Mouse (Mus musculus): ENCODE measurements around the gene Dok5. TPM values are rescaled to one million over a fixed set of nuclear protein-coding genes. Genes with fewer than 3 reads are reported as not detected.

The Dok5 gene
- polyA plus RNA-seq, 1 experiment from 2014 or later, result not detected

DNA sequence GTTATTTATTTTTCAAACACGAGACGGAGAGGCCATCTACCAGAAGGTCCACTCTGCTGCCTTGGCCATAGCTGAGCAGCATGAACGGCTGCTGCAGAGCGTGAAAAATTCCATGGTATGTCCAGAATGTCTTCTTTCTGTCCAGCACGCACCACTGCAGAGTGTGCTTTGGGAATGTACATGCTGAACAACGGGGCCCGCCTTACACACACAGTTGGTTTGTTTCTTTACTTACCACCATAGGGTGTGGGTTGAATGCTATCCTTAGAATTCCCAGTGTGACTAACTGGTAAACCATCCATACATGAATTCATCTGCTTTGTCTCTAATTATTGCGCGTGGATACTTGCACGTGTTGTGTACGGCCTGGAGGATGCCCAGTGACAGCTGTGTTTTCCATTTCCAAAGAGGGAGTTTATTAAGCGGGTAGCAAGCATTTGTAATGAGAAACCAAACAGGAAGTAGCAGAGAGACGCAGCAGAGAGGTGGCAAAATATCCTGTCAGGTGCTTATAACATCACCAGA lies 109.9 kb downstream of the Dok5 start:
- no peak overlapping the region for H3K27ac ChIP-seq
- WGBS (ENCODE audit: missing documents), result 82% methylated on average over 13 of the region's 13 CpGs

DNA sequence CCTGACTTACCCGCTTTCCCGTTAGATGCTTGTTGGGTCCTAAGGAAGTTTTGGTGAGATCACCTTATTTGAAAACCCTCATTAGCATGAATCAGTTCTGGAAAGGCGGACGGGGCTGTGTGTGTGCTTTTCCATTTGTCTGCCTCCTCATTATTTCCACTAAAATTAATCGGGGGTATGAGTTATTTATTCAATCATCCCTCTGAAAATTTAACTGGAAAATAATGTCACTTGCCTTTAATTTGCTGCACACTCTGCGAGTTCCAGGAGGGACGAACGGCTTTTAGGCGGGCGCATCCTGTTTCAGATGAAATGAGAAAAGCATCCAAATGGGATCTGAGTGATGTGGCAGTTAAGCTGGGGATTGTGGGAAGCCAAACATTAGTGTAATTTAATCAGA lies 113.9 kb downstream of the Dok5 start:
- Histone ChIP-seq H3K36me3 (ENCODE audit: inconsistent target) (no peaks in the 10 kb centered on the region), H3K4me3 (ENCODE audit: inconsistent target) (no peak overlapping the region), H3K27ac (no peak overlapping the region), H3K79me2 (ENCODE audit: inconsistent target) (no peaks in the 10 kb centered on the region)
- 86% methylated on average over 10 of the region's 10 CpGs for WGBS (ENCODE audit: missing documents)

More for the DNA sequence above, 109.9 kb downstream of the Dok5 start:
- H3K4me3 ChIP-seq (ENCODE audit: inconsistent target), result no peak overlapping the region
- H3K36me3 ChIP-seq (ENCODE audit: inconsistent target), result no peaks in the 10 kb centered on the region
- no peaks in the 10 kb centered on the region for H3K79me2 ChIP-seq (ENCODE audit: inconsistent target)

DNA sequence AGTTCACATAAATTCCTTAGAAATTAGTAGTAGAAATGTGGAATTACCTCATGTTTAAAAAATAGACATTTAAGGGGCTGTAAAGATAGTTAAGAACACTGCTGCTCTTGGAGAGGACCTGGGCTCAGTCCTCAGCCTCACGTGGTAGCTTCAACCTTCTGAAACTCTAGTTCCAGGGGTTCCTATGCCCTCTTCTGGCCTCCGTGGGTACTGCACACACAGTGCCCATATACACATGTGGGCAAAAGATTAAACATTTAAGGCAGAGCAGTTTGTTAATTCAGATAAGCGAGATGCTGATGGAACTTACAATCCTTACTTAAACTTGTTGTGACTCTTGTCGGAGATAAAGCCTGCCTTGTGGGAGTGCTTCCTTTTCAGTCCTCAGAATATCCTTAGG lies 118.5 kb downstream of the Dok5 start:
- Histone ChIP-seq H3K79me2 (ENCODE audit: inconsistent target) (no peaks in the 10 kb centered on the region), H3K36me3 (ENCODE audit: inconsistent target) (no peaks in the 10 kb centered on the region), H3K4me3 (ENCODE audit: inconsistent target) (no peak overlapping the region), H3K27ac (no peak overlapping the region)
- 93% methylated on average over 4 of the region's 4 CpGs for WGBS (ENCODE audit: missing documents)

DNA sequence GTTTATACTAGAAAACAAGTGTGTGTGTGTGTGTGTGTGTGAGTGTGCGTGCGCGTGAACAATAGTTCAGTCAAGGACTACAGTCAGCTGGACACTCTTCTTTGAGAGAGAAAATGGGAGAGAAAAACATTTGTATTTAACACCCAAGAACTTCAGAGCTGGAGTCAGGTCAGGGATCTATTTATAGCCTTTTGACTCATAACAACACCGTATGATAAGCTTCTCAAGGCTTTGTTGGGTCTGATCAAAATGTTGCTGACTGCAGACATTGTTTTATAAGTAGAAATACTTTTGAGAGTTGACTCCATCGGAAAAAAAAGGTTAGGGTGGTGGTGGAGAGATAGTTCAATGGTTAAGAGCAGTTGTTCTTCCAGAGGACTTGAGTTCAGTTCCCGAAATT lies 120.7 kb downstream of the Dok5 start:
- no peak overlapping the region for H3K27ac ChIP-seq
- H3K79me2 ChIP-seq (ENCODE audit: inconsistent target), result no peaks in the 10 kb centered on the region
- WGBS (ENCODE audit: missing documents), result 87% methylated on average over 6 of the region's 6 CpGs
- no peak overlapping the region for H3K4me3 ChIP-seq (ENCODE audit: inconsistent target)
- no peaks in the 10 kb centered on the region for H3K36me3 ChIP-seq (ENCODE audit: inconsistent target)

DNA sequence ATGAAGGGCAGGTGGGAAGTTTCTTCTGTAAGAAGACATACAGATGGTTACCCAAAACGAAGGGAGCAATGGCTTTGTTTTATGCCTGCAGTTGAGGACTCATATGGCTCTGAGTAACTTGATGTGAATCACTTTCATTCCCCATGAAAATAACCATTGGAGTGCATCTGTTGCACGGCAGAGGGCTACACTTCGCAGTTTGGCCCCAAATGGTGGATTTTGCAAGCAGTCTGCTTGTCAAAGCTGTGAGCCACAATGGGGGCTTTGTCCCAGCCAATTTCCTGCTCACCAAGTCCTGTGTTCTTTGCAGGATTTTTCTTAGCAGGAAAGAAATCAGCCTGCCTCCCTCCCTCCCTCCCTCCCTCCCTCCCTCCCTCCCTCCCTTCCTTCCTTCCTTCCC lies 123.6 kb downstream of the Dok5 start:
- no peaks in the 10 kb centered on the region for H3K79me2 ChIP-seq (ENCODE audit: inconsistent target)
- no peaks in the 10 kb centered on the region for H3K36me3 ChIP-seq (ENCODE audit: inconsistent target)
- H3K4me3 ChIP-seq (ENCODE audit: inconsistent target), result no peak overlapping the region
- H3K27ac ChIP-seq, result no peak overlapping the region
- 61% methylated on average over 3 of the region's 3 CpGs for WGBS (ENCODE audit: missing documents)

- Histone ChIP-seq H3K36me3 (ENCODE audit: inconsistent target) (no peaks in the 10 kb centered on the region), H3K4me3 (ENCODE audit: inconsistent target) (no peak overlapping the region), H3K79me2 (ENCODE audit: inconsistent target) (no peaks in the 10 kb centered on the region), H3K27ac (no peak overlapping the region)
- WGBS (ENCODE audit: missing documents), result 92% methylated on average over 5 of the region's 5 CpGs
Measured at GRCm38 (mm10) chr2:170856085-170856484, 124.5 kb downstream of the Dok5 start.

DNA sequence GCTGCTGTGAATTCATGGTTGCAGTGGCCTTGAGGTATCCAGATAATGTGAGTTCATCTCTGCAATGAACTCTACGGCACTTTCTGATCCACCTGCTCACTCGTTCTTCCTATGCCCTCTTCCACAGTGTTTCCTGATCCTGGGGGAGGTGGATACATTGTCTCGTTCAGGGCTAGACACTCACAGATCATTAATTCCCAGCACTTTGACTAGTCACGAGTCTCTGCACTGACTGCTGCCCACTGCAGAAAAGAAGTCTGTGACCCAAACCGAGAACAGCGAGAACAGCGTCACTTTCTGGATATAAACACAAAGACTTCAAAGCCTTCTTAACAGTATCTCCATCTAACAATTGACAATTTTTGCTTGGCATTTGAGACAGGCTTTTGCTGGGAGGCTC lies 125.9 kb downstream of the Dok5 start:
- 85% methylated on average over 7 of the region's 7 CpGs for WGBS (ENCODE audit: missing documents)
- Histone ChIP-seq H3K36me3 (ENCODE audit: inconsistent target) (no peaks in the 10 kb centered on the region), H3K27ac (no peak overlapping the region), H3K79me2 (ENCODE audit: inconsistent target) (no peaks in the 10 kb centered on the region), H3K4me3 (ENCODE audit: inconsistent target) (no peak overlapping the region)

- WGBS (ENCODE audit: missing documents), result 72% methylated on average over 3 of the region's 3 CpGs
- Histone ChIP-seq H3K4me3 (ENCODE audit: inconsistent target) (no peak overlapping the region), H3K79me2 (ENCODE audit: inconsistent target) (no peaks in the 10 kb centered on the region), H3K36me3 (ENCODE audit: inconsistent target) (no peaks in the 10 kb centered on the region), H3K27ac (no peak overlapping the region)
Measured at GRCm38 (mm10) chr2:170858640-170859039, 127.0 kb downstream of the Dok5 start.

DNA sequence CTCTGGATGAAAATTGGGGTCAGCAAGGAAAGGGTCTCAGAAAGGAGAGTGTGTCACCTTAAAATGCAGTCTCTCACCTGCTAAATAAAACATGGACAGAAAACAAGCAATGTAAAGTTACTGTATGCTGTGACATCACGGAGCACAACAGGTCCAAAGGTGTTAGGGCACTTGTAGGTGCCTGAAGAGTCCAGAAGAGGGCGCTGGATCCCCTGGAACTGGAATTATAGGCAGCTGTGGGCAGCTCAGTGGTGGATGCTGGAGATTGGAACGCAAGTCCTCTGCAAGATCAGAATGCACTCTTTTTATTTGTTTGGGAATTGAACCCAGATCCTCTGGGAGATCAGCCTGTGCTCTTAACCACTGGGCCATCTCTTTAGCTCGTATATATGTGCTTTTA lies 129.0 kb downstream of the Dok5 start:
- WGBS (ENCODE audit: missing documents), result 67% methylated on average over 4 of the region's 4 CpGs

GRCm38 (mm10) chr2:170862799-170863198 lies 131.2 kb downstream of the Dok5 start:
- Histone ChIP-seq H3K79me2 (ENCODE audit: inconsistent target) (no peaks in the 10 kb centered on the region), H3K4me3 (ENCODE audit: inconsistent target) (no peak overlapping the region)
- WGBS (ENCODE audit: missing documents), result 69% methylated on average over 9 of the region's 9 CpGs

More for the DNA sequence above, 129.0 kb downstream of the Dok5 start:
- Histone ChIP-seq H3K27ac (no peak overlapping the region), H3K79me2 (ENCODE audit: inconsistent target) (no peaks in the 10 kb centered on the region), H3K36me3 (ENCODE audit: inconsistent target) (no peaks in the 10 kb centered on the region), H3K4me3 (ENCODE audit: inconsistent target) (no peak overlapping the region)

DNA sequence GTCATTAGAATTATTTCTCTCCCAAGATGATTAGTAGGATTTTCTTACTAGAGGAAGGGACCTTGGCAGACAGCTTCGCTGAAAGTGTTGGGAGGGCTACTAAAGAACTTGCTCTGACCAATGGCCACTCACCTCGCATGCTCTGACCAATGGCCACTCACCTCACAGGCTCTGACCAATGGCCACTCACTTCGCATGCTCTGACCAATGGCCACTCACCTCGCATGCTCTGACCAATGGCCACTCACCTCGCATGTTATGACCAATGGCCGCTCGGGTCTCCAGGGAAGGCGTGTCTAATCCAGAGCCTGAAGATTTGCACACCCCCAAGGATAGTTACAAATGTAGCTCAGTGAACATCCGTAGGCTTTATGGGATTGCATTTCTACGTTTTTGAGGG lies 131.6 kb downstream of the Dok5 start:
- 94% methylated on average over 10 of the region's 10 CpGs for WGBS (ENCODE audit: missing documents)
- Histone ChIP-seq H3K36me3 (ENCODE audit: inconsistent target) (no peaks in the 10 kb centered on the region), H3K79me2 (ENCODE audit: inconsistent target) (no peaks in the 10 kb centered on the region), H3K27ac (no peak overlapping the region), H3K4me3 (ENCODE audit: inconsistent target) (no peak overlapping the region)

More at GRCm38 (mm10) chr2:170862799-170863198, 131.2 kb downstream of the Dok5 start:
- Histone ChIP-seq H3K36me3 (ENCODE audit: inconsistent target) (no peaks in the 10 kb centered on the region), H3K27ac (no peak overlapping the region)

DNA sequence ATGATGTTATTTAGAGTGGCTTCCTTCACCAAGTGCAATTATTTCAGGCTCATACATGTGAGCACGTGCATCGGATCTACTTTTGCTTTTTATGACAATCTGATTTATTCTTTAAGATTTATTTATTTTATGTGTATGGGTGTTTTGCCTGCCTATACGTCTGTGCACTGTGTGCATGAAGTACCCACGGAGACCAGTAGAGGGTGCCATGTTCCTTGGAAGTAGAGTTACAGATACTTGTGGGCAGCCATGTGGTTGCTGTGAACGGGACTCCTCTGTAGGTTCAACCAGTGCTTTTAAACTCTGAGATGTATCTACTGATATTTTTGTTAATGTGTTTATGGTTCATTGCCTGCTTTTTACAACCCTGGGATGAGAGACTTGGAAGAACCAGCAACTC lies 132.4 kb downstream of the Dok5 start:
- H3K4me3 ChIP-seq (ENCODE audit: inconsistent target), result no peak overlapping the region
- H3K36me3 ChIP-seq (ENCODE audit: inconsistent target), result no peaks in the 10 kb centered on the region
- WGBS (ENCODE audit: missing documents), result 83% methylated on average over 5 of the region's 5 CpGs
- H3K27ac ChIP-seq, result no peak overlapping the region
- H3K79me2 ChIP-seq (ENCODE audit: inconsistent target), result no peaks in the 10 kb centered on the region

- WGBS (ENCODE audit: missing documents), result 78% methylated on average over 6 of the region's 6 CpGs
- H3K36me3 ChIP-seq (ENCODE audit: inconsistent target), result no peaks in the 10 kb centered on the region
- no peak overlapping the region for H3K27ac ChIP-seq
- no peak overlapping the region for H3K4me3 ChIP-seq (ENCODE audit: inconsistent target)
- no peaks in the 10 kb centered on the region for H3K79me2 ChIP-seq (ENCODE audit: inconsistent target)
Measured at GRCm38 (mm10) chr2:170864820-170865219, 133.2 kb downstream of the Dok5 start.

GRCm38 (mm10) chr2:170870566-170870965 lies 139.0 kb downstream of the Dok5 start:
- Histone ChIP-seq H3K36me3 (ENCODE audit: inconsistent target) (no peaks in the 10 kb centered on the region), H3K27ac (no peak overlapping the region), H3K4me3 (ENCODE audit: inconsistent target) (no peak overlapping the region), H3K79me2 (ENCODE audit: inconsistent target) (no peaks in the 10 kb centered on the region)
- 72% methylated on average over 15 of the region's 15 CpGs for WGBS (ENCODE audit: missing documents)

DNA sequence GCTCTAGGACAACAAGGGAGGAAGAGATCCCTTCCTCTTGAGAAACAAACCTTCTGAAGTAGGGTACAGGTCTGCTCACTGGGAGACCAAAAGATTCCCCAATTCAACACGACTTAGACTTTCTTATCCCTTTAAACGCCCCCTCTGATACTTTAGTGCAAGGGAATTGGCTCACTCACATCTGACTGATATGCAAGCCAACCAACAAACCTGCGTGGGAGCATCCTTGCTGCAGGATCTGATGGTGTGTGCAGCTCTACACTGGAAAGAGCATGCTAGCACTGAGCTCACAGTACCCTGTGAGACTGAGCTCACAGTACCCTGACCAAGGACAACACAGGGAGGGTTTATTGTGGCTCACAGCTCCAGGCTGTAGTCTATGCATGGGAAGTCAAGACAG lies 139.9 kb downstream of the Dok5 start:
- no peaks in the 10 kb centered on the region for H3K79me2 ChIP-seq (ENCODE audit: inconsistent target)
- no peak overlapping the region for H3K4me3 ChIP-seq (ENCODE audit: inconsistent target)
- H3K36me3 ChIP-seq (ENCODE audit: inconsistent target), result no peaks in the 10 kb centered on the region
- no peak overlapping the region for H3K27ac ChIP-seq
- WGBS (ENCODE audit: missing documents), result 100% methylated on average over 1 of the region's 3 CpGs

DNA sequence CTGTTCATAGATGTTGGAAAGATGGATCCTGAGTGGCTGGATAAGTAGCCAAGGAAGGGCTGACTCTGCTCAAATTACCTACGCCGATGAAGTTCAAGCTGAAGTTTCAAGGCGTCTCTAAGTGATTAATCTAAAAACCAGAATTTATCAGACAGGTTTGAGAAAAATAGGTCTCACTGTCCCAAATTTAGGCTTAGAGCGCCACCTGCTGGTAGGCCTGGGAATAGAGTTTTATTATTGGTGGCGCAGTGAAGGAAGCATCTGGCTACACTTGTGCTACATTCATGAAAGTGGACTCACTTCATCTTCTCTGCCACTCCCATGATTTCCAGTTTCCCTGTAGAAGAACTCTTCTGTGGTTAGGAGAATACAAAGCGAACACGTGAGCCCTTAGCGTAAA lies 141.8 kb downstream of the Dok5 start:
- H3K36me3 ChIP-seq (ENCODE audit: inconsistent target), result no peaks in the 10 kb centered on the region
- 13% methylated on average over 8 of the region's 8 CpGs for WGBS (ENCODE audit: missing documents)
- H3K27ac ChIP-seq, result no peak overlapping the region
- H3K4me3 ChIP-seq (ENCODE audit: inconsistent target), result no peak overlapping the region
- no peaks in the 10 kb centered on the region for H3K79me2 ChIP-seq (ENCODE audit: inconsistent target)
